Mouse (Mus musculus) stomach, postnatal 0 days (tissue): Measurements from ENCODE around the gene Cwc22.

ENCODE experiments used
- CTCF ChIP-seq: IDR thresholded peaks from 2 replicates; pipeline ENCODE4 v1.5.1; 2016; ENCODE audit warnings: antibody characterized with exemption, low read depth, mild to moderate bottlenecking, moderate library complexity
- EP300 ChIP-seq: optimal IDR thresholded peaks from 2 replicates; pipeline ENCODE3; 2016; ENCODE audit warnings: antibody characterized with exemption

- no peak for TF ChIP-seq CTCF
- no peak for TF ChIP-seq EP300
Observed at GRCm38 (mm10) chr2:77925997-77926396, 20.2 kb downstream of the Cwc22 start.
